Mouse (Mus musculus) G1E (cell line): ENCODE data around the gene Cmbl.

Experiments used
- CTCF ChIP-seq: IDR thresholded peaks from 2 replicates; pipeline ENCODE4 v1.5.1; 2012; ENCODE audit warnings: low read depth, low read length, inconsistent platforms, mixed read lengths
- GATA2 ChIP-seq: IDR thresholded peaks from 2 replicates; pipeline ENCODE4 v1.6.1; 2012; ENCODE audit warnings: low read depth, low read length, inconsistent platforms, borderline replicate concordance
- TAL1 ChIP-seq: conservative IDR thresholded peaks from 2 replicates; pipeline ENCODE4 v1.6.1; 2012; ENCODE audit warnings: low read depth, low read length, inconsistent platforms, mixed read lengths

DNA sequence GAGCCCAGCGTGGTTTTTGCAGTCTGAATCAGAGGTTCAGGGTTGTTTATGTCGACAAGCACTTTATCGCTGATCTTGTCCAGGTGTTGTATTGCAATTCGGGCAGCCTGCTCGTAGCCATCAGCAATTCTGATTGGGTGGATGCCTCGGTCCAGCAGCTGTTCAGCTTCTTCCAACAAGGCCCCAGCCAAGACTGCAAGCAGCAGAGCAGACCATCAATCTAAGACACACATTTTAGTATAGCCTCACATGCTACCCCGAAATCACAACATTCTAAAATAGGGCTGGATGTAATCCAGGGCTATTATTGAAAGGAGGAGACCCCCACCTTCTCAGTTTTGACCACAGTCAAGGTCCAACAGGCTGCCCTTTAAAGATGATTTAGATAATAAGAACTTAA, 30.5 kb downstream of the Cmbl start:
- TF ChIP-seq CTCF (no peak), GATA2 (no peak), TAL1 (no peak)
